Mouse (Mus musculus): ENCODE results near the gene Cdc37l1. TPM values are rescaled to one million over a fixed set of nuclear protein-coding genes. Genes with fewer than 3 reads are reported as not detected.
A peak's percentile ranks its signal among the peaks of the same experiment; 100 is the strongest.

Gene Cdc37l1
- polyA plus RNA-seq, 1 experiment = 26.0 TPM

DNA sequence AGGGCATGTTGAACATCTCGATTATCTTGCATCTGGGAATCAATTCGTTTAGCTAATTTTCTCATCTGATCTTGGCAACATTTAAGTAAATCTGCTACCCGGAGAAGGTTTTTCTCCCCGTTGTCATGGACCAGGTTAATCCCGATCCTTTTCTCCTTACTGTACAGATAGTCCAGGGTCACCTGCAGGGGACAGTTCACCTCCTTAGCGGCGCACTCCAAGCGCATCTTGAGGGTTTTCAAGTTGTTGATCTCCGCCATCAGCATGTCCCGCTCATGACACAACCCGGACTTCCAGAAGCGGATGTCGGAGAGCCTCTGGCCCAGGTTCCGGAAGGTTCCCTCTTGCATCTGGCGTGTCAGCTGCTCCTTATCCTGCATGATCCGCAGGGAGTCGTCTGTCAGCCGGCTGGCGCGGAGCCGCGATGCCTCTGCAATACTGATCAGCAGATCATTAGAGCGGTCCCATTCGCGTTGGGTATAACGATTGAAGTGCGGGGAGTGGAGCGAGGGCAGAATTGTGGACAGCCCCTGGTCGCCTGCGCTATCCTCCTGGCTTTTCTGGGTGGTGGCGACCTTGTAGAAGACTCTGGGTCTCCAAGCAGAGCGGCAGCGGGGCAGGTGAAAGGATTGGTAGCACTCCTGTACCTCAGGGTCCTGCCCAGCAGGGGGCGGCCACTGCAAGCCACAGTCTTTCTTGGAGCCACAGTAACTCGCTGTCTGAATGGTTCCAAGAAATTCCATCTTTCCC, 15.1 kb upstream of the Cdc37l1 start:
- Histone ChIP-seq H3K27me3 (ENCODE audit: control insufficient read depth, insufficient read depth, low read length) (no peaks in the 10 kb centered on the region), H3K36me3 (ENCODE audit: control insufficient read depth, insufficient read depth, low read length) (no peaks in the 10 kb centered on the region), H3K27ac (ENCODE audit: control insufficient read depth, insufficient read depth, low read length) (no peak overlapping the region), H3K4me3 (ENCODE audit: control insufficient read depth, insufficient read depth, low read length) (no peak overlapping the region), H3K4me1 (replicated peaks; ENCODE audit: control insufficient read depth, insufficient read depth, low read length) (no peaks in the 10 kb centered on the region)
- 37% methylated on average over 35 of the region's 35 CpGs for WGBS
- no peak for TF ChIP-seq POLR2A (IDR thresholded peaks at IDR 0.05; ENCODE audit: control insufficient read depth, extremely low read depth, insufficient read depth, low read length, poor library complexity)
- TF ChIP-seq CTCF (IDR thresholded peaks at IDR 0.05; ENCODE audit: borderline replicate concordance, control insufficient read depth, extremely low read depth, insufficient read depth, low read length, poor library complexity) = peak; percentile 90
- DNase-seq = peak; percentile 81

DNA sequence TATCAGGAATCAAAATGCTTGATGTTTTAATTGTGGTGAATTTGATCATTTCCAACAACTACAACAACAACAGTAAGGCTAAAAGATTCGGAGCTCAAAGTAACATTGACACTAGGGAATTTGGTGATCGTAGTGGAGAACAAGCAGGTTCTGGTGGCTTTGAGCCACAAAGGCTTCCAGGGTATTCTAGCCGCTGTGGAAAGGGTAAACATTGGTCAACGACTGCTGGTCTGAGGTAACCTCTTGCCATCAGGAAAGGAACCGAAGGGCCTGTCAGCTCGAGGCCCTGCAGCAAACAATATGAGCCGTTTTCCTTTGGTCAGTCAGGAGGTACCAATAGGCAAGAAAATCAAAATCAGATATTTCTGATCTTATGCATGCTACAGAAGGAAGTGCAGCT, 7.5 kb upstream of the Cdc37l1 start:
- no peaks in the 10 kb centered on the region for H3K36me3 ChIP-seq (ENCODE audit: control insufficient read depth, insufficient read depth, low read length)
- H3K4me3 ChIP-seq (ENCODE audit: control insufficient read depth, insufficient read depth, low read length) = no peak overlapping the region
- WGBS = 91% methylated on average over 7 of the region's 7 CpGs
- TF ChIP-seq POLR2A (IDR thresholded peaks at IDR 0.05; ENCODE audit: control insufficient read depth, extremely low read depth, insufficient read depth, low read length, poor library complexity) = no peak
- no peak for TF ChIP-seq CTCF (IDR thresholded peaks at IDR 0.05; ENCODE audit: borderline replicate concordance, control insufficient read depth, extremely low read depth, insufficient read depth, low read length, poor library complexity)
- no peak overlapping the region for H3K27ac ChIP-seq (ENCODE audit: control insufficient read depth, insufficient read depth, low read length)
- no peaks in the 10 kb centered on the region for H3K4me1 ChIP-seq (replicated peaks; ENCODE audit: control insufficient read depth, insufficient read depth, low read length)
- no peaks in the 10 kb centered on the region for H3K27me3 ChIP-seq (ENCODE audit: control insufficient read depth, insufficient read depth, low read length)
- DNase-seq = no peak

DNA sequence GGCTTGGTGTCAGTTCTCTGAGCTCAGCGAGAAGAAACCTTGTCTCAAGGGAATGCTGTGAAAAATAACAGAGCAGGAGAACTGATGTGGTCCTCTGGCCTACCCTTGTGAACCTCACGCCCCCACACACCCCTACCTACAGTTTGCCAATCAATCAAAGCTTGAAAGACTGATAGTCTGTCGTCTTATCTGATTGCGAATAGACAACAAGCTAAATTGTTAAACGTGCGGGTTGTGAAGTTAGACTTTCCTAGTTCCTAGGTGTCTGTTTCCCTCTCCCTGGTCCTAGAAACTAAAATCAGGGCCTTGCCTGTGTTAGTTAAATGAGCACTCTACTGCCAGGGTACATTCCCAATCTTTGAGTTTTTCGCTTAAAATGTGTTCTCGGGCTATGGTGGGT, 637 bp upstream of the Cdc37l1 start:
- Histone ChIP-seq H3K27ac (ENCODE audit: control insufficient read depth, insufficient read depth, low read length) (no peak overlapping the region), H3K27me3 (ENCODE audit: control insufficient read depth, insufficient read depth, low read length) (no peaks in the 10 kb centered on the region), H3K4me1 (replicated peaks; ENCODE audit: control insufficient read depth, insufficient read depth, low read length) (peaks cover 5% of the 10 kb centered on the region; the same call in 1 of the 2 replicates), H3K36me3 (ENCODE audit: control insufficient read depth, insufficient read depth, low read length) (peaks cover under 1% of the 10 kb centered on the region; the same call in 1 of the 2 replicates), H3K4me3 (ENCODE audit: control insufficient read depth, insufficient read depth, low read length) (no peak overlapping the region)
- 56% methylated on average over 8 of the region's 8 CpGs for WGBS
- TF ChIP-seq CTCF (IDR thresholded peaks at IDR 0.05; ENCODE audit: borderline replicate concordance, control insufficient read depth, extremely low read depth, insufficient read depth, low read length, poor library complexity) (no peak), POLR2A (IDR thresholded peaks at IDR 0.05; ENCODE audit: control insufficient read depth, extremely low read depth, insufficient read depth, low read length, poor library complexity) (no peak)
- DNase-seq = no peak

DNA sequence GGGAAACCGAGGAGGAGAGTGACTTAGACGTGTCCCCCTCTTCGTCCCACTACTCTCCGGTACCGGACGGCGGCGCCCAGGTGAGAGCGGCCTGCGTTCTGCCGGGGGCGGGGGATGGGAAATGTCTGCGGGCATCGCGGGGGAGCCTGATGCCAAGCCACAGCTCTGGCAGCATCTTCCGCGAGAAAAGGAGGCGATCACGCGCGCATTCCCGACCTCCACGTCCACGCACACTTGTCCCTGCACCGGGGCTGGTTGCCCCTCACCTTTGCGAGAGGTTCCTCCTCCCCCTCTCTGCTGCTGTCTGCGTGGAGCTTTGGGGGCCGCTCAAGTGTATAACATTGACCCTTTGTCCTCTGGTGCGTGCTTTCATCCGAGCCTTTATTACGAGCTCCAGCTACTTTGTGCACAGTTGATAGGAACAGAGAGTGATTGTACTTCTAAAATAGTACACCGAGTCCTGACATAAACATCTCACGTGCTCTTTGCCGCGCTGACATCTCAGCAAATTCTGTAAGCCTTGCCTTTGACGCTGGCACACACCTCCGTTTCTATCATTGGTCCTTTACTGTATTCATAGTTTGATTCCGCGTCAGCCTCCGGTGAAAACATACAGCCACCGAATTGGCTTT, 554 bp downstream of the Cdc37l1 start:
- Histone ChIP-seq H3K27me3 (ENCODE audit: control insufficient read depth, insufficient read depth, low read length) (no peaks in the 10 kb centered on the region), H3K4me3 (ENCODE audit: control insufficient read depth, insufficient read depth, low read length) (peak overlapping the region; percentile 77), H3K4me1 (replicated peaks; ENCODE audit: control insufficient read depth, insufficient read depth, low read length) (peaks cover 10% of the 10 kb centered on the region), H3K27ac (ENCODE audit: control insufficient read depth, insufficient read depth, low read length) (no peak overlapping the region), H3K36me3 (ENCODE audit: control insufficient read depth, insufficient read depth, low read length) (peaks cover 13% of the 10 kb centered on the region)
- no peak for DNase-seq
- no peak for TF ChIP-seq CTCF (IDR thresholded peaks at IDR 0.05; ENCODE audit: borderline replicate concordance, control insufficient read depth, extremely low read depth, insufficient read depth, low read length, poor library complexity)
- TF ChIP-seq POLR2A (IDR thresholded peaks at IDR 0.05; ENCODE audit: control insufficient read depth, extremely low read depth, insufficient read depth, low read length, poor library complexity) = no peak
- under 1% methylated on average over 41 of the region's 41 CpGs for WGBS

DNA sequence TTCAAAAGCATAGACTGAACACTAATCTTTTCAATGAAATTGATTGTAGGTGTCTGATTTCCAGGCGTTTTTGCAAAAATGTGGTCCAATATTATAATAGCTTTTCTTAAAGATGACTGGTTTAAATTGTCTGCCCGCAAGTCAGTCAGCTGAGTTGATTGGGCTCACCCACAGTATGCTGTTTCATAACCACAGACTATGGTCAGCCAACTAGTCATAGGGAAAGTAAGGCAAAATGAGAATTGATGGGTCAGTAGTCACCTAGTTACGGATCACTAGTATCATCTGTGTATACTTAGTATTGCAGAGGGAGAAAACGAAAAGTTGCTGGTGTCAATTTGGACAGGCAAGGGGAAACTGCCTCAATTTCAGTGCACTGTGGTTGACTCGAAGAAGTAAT, 1.2 kb downstream of the Cdc37l1 start:
- Histone ChIP-seq H3K4me1 (replicated peaks; ENCODE audit: control insufficient read depth, insufficient read depth, low read length) (peaks cover 10% of the 10 kb centered on the region), H3K27me3 (ENCODE audit: control insufficient read depth, insufficient read depth, low read length) (no peaks in the 10 kb centered on the region), H3K36me3 (ENCODE audit: control insufficient read depth, insufficient read depth, low read length) (peaks cover 20% of the 10 kb centered on the region), H3K4me3 (ENCODE audit: control insufficient read depth, insufficient read depth, low read length) (no peak overlapping the region), H3K27ac (ENCODE audit: control insufficient read depth, insufficient read depth, low read length) (no peak overlapping the region)
- TF ChIP-seq CTCF (IDR thresholded peaks at IDR 0.05; ENCODE audit: borderline replicate concordance, control insufficient read depth, extremely low read depth, insufficient read depth, low read length, poor library complexity) (no peak), POLR2A (IDR thresholded peaks at IDR 0.05; ENCODE audit: control insufficient read depth, extremely low read depth, insufficient read depth, low read length, poor library complexity) (no peak)
- WGBS = 67% methylated on average over 5 of the region's 5 CpGs
- no peak for DNase-seq

DNA sequence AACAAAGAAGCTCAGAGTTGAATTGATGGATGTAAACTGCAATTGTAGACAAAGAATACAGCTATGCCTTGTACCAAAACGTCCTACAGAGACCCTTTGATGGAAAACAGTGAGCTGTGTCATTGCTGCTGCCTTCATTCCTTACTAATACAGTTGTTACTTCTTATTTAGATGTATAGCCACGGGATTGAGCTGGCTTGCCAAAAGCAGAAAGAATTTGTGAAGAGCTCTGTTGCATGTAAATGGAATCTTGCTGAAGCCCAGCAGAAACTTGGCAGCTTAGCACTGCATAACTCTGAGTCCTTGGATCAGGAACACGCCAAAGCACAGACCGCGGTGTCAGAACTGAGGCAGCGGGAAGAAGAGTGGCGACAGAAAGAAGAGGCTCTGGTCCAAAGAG, 4.7 kb downstream of the Cdc37l1 start:
- H3K36me3 ChIP-seq (ENCODE audit: control insufficient read depth, insufficient read depth, low read length) = peaks cover 27% of the 10 kb centered on the region
- TF ChIP-seq CTCF (IDR thresholded peaks at IDR 0.05; ENCODE audit: borderline replicate concordance, control insufficient read depth, extremely low read depth, insufficient read depth, low read length, poor library complexity) (no peak), POLR2A (IDR thresholded peaks at IDR 0.05; ENCODE audit: control insufficient read depth, extremely low read depth, insufficient read depth, low read length, poor library complexity) (no peak)
- peaks cover 7% of the 10 kb centered on the region for H3K4me1 ChIP-seq (replicated peaks; ENCODE audit: control insufficient read depth, insufficient read depth, low read length)
- DNase-seq = no peak
- H3K4me3 ChIP-seq (ENCODE audit: control insufficient read depth, insufficient read depth, low read length) = no peak overlapping the region
- WGBS = 90% methylated on average over 7 of the region's 7 CpGs
- H3K27ac ChIP-seq (ENCODE audit: control insufficient read depth, insufficient read depth, low read length) = no peak overlapping the region
- H3K27me3 ChIP-seq (ENCODE audit: control insufficient read depth, insufficient read depth, low read length) = no peaks in the 10 kb centered on the region

Data from thymus, adult 2 months (tissue).